Mouse (Mus musculus): ENCODE measurements at regions not wholly inside any gene's neighbourhood (a gene's known extent, or its start where the extent isn't known, plus 50 kb on each side); places are given as distances from the start of the nearest gene placed in this dataset.

DNA sequence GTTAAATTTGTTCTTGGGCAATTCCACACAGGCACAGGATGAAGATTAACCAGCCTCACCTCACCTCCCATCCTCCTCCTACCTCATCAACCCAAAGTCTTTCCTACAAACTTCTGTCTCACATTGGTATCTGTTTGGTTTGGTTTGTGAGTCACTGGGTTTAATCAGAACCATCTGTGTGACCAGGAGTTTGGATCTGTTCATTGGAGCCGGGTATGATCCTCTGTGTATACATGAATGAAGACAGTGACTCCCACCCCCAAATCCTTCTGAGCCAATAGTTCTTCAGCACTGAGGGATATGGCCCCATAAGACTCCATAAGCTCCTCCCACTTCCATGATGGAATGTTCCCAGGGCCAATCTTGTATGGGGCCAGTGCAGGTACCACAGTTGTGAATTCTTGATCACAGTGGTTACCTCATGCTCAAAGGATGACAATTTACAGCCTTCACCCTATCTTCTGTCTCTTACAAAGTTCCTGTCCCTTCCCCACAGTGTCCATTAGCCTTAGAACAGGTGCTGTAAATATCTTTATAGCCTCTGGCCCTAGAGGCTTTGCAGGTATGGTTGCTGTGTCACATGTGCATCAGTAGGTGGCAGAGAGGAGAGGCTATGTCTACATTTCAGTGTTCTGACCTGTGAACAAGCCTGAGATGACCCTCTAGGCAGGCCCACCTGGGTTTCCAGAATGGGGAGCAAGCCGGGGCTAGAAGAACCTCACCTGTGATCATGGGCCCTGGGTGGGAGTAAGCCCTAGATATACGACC, 192.5 kb downstream of the Xxylt1 start:
- no peak overlapping the region for H3K27ac ChIP-seq (ENCODE audit: control insufficient read depth, insufficient read depth, low read length)
- 94% methylated on average over 3 of the region's 3 CpGs for WGBS
- no peak for DNase-seq
- H3K36me3 ChIP-seq (ENCODE audit: control insufficient read depth, insufficient read depth, low read length): no peaks in the 10 kb centered on the region
- H3K4me1 ChIP-seq (replicated peaks; ENCODE audit: control insufficient read depth, insufficient read depth, low read length): no peaks in the 10 kb centered on the region
- TF ChIP-seq POLR2A (IDR thresholded peaks at IDR 0.05; ENCODE audit: control insufficient read depth, extremely low read depth, insufficient read depth, low read length, poor library complexity): no peak
- no peaks in the 10 kb centered on the region for H3K27me3 ChIP-seq (ENCODE audit: control insufficient read depth, insufficient read depth, low read length)
- H3K4me3 ChIP-seq (ENCODE audit: control insufficient read depth, insufficient read depth, low read length): no peak overlapping the region

DNA sequence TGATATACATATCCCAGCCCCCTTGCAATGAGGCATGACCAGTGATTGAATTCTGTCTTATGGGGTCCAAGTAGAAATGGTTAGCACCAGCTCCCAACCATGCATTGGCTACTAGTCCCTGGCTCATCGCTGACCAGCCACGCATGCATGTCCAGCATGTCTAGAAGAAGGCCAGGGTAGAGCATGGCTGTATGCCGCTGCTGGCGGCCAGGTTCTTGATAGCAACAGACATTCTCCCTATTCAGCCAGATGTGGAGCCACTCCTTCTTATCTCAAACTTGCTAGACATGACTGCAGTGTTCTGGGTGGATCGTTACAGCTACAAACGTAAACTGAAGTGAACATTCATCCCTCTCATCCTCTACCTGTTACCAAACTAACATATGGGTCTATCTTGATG, 188.6 kb downstream of the Xxylt1 start:
- WGBS: 96% methylated on average over 6 of the region's 6 CpGs
- no peaks in the 10 kb centered on the region for H3K4me1 ChIP-seq (replicated peaks; ENCODE audit: control insufficient read depth, insufficient read depth, low read length)
- TF ChIP-seq POLR2A (IDR thresholded peaks at IDR 0.05; ENCODE audit: control insufficient read depth, extremely low read depth, insufficient read depth, low read length, poor library complexity) (no peak), CTCF (IDR thresholded peaks at IDR 0.05; ENCODE audit: borderline replicate concordance, control insufficient read depth, extremely low read depth, insufficient read depth, low read length, poor library complexity) (no peak)
- H3K36me3 ChIP-seq (ENCODE audit: control insufficient read depth, insufficient read depth, low read length): no peaks in the 10 kb centered on the region
- no peak for DNase-seq
- no peak overlapping the region for H3K4me3 ChIP-seq (ENCODE audit: control insufficient read depth, insufficient read depth, low read length)
- H3K27me3 ChIP-seq (ENCODE audit: control insufficient read depth, insufficient read depth, low read length): no peaks in the 10 kb centered on the region
- H3K27ac ChIP-seq (ENCODE audit: control insufficient read depth, insufficient read depth, low read length): no peak overlapping the region

DNA sequence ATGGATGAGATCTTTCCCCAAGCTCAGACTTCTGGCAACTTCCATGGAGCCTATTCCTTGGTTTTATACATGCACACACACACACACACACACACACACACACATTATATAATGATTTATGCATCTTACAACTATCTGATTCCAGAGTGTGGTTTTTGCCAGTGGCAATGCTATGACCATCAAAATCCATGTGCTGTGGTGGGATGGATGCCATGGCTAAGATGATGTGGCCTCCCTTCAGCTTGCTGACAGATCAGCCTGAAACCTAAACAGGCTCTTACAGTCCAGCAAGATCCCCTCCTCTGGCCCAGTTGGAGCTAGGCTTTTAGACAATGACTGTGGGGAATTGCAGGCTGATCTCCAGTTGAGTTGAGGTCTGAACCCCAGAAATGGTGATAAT, 187.1 kb downstream of the Xxylt1 start:
- no peak overlapping the region for H3K27ac ChIP-seq (ENCODE audit: control insufficient read depth, insufficient read depth, low read length)
- no peak overlapping the region for H3K4me3 ChIP-seq (ENCODE audit: control insufficient read depth, insufficient read depth, low read length)
- H3K27me3 ChIP-seq (ENCODE audit: control insufficient read depth, insufficient read depth, low read length): no peaks in the 10 kb centered on the region
- H3K4me1 ChIP-seq (replicated peaks; ENCODE audit: control insufficient read depth, insufficient read depth, low read length): no peaks in the 10 kb centered on the region
- no peak for DNase-seq
- no peak for TF ChIP-seq POLR2A (IDR thresholded peaks at IDR 0.05; ENCODE audit: control insufficient read depth, extremely low read depth, insufficient read depth, low read length, poor library complexity)
- no peak for TF ChIP-seq CTCF (IDR thresholded peaks at IDR 0.05; ENCODE audit: borderline replicate concordance, control insufficient read depth, extremely low read depth, insufficient read depth, low read length, poor library complexity)
- H3K36me3 ChIP-seq (ENCODE audit: control insufficient read depth, insufficient read depth, low read length): no peaks in the 10 kb centered on the region

DNA sequence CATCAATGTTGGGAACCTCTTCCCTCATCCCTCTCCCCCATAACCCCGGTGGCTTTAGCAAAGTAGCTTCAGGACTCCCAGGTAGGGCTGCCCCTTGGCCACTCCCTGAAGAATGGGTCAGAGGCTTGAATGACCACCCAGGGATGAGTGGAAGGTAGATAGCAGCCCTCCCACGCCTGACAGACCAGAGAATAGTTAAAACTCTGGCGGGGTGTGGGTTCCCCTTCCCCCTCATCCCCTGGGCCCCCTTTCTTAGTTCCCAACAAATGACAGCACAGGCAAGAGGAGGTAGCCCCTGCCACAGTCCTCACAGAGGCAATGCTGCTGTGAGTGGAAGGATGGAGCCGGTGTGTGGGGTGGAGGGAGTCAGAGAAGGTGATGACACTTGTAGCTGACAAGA, 186.2 kb downstream of the Xxylt1 start:
- 89% methylated on average over 4 of the region's 4 CpGs for WGBS
- no peaks in the 10 kb centered on the region for H3K4me1 ChIP-seq (replicated peaks; ENCODE audit: control insufficient read depth, insufficient read depth, low read length)
- no peak for DNase-seq
- no peak overlapping the region for H3K4me3 ChIP-seq (ENCODE audit: control insufficient read depth, insufficient read depth, low read length)
- TF ChIP-seq CTCF (IDR thresholded peaks at IDR 0.05; ENCODE audit: borderline replicate concordance, control insufficient read depth, extremely low read depth, insufficient read depth, low read length, poor library complexity) (no peak), POLR2A (IDR thresholded peaks at IDR 0.05; ENCODE audit: control insufficient read depth, extremely low read depth, insufficient read depth, low read length, poor library complexity) (no peak)
- no peaks in the 10 kb centered on the region for H3K36me3 ChIP-seq (ENCODE audit: control insufficient read depth, insufficient read depth, low read length)
- no peak overlapping the region for H3K27ac ChIP-seq (ENCODE audit: control insufficient read depth, insufficient read depth, low read length)
- no peaks in the 10 kb centered on the region for H3K27me3 ChIP-seq (ENCODE audit: control insufficient read depth, insufficient read depth, low read length)

DNA sequence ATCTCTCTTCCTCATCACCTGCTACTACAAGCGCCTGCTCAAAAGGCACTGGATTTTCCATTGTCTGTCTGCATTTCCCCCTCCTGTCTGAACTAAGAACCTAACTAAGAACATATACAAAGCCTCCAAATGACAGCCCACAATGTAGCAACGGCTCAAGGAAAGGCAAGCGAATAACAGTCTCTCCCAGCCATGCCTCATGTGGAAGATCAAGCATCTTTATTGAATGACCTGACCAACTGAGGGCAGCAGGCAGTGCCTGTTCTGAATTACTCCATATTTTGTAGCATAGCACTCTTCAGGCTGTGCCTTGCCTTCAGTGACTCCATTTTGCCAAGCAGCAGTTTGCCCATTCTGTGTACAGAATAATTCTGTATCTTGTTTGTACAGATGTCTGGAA, 183.9 kb downstream of the Xxylt1 start:
- no peak for TF ChIP-seq POLR2A (IDR thresholded peaks at IDR 0.05; ENCODE audit: control insufficient read depth, extremely low read depth, insufficient read depth, low read length, poor library complexity)
- TF ChIP-seq CTCF (IDR thresholded peaks at IDR 0.05; ENCODE audit: borderline replicate concordance, control insufficient read depth, extremely low read depth, insufficient read depth, low read length, poor library complexity): no peak
- Histone ChIP-seq H3K4me1 (replicated peaks; ENCODE audit: control insufficient read depth, insufficient read depth, low read length) (no peaks in the 10 kb centered on the region), H3K27me3 (ENCODE audit: control insufficient read depth, insufficient read depth, low read length) (no peaks in the 10 kb centered on the region), H3K36me3 (ENCODE audit: control insufficient read depth, insufficient read depth, low read length) (no peaks in the 10 kb centered on the region), H3K27ac (ENCODE audit: control insufficient read depth, insufficient read depth, low read length) (no peak overlapping the region), H3K4me3 (ENCODE audit: control insufficient read depth, insufficient read depth, low read length) (no peak overlapping the region)
- WGBS: 93% methylated on average over 3 of the region's 3 CpGs
- DNase-seq: no peak

GRCm38 (mm10) chr16:30900121-30900520, 181.1 kb downstream of the Xxylt1 start:
- H3K4me3 ChIP-seq (ENCODE audit: control insufficient read depth, insufficient read depth, low read length): no peak overlapping the region
- TF ChIP-seq POLR2A (IDR thresholded peaks at IDR 0.05; ENCODE audit: control insufficient read depth, extremely low read depth, insufficient read depth, low read length, poor library complexity): no peak
- no peak for TF ChIP-seq CTCF (IDR thresholded peaks at IDR 0.05; ENCODE audit: borderline replicate concordance, control insufficient read depth, extremely low read depth, insufficient read depth, low read length, poor library complexity)
- H3K36me3 ChIP-seq (ENCODE audit: control insufficient read depth, insufficient read depth, low read length): no peaks in the 10 kb centered on the region
- H3K27me3 ChIP-seq (ENCODE audit: control insufficient read depth, insufficient read depth, low read length): no peaks in the 10 kb centered on the region
- 96% methylated on average over 2 of the region's 2 CpGs for WGBS
- H3K27ac ChIP-seq (ENCODE audit: control insufficient read depth, insufficient read depth, low read length): no peak overlapping the region
- H3K4me1 ChIP-seq (replicated peaks; ENCODE audit: control insufficient read depth, insufficient read depth, low read length): no peaks in the 10 kb centered on the region
- no peak for DNase-seq

GRCm38 (mm10) chr16:30901309-30901708, 179.9 kb downstream of the Xxylt1 start:
- Histone ChIP-seq H3K4me3 (ENCODE audit: control insufficient read depth, insufficient read depth, low read length) (no peak overlapping the region), H3K4me1 (replicated peaks; ENCODE audit: control insufficient read depth, insufficient read depth, low read length) (no peaks in the 10 kb centered on the region), H3K27me3 (ENCODE audit: control insufficient read depth, insufficient read depth, low read length) (no peaks in the 10 kb centered on the region), H3K36me3 (ENCODE audit: control insufficient read depth, insufficient read depth, low read length) (no peaks in the 10 kb centered on the region), H3K27ac (ENCODE audit: control insufficient read depth, insufficient read depth, low read length) (no peak overlapping the region)
- TF ChIP-seq POLR2A (IDR thresholded peaks at IDR 0.05; ENCODE audit: control insufficient read depth, extremely low read depth, insufficient read depth, low read length, poor library complexity): no peak
- TF ChIP-seq CTCF (IDR thresholded peaks at IDR 0.05; ENCODE audit: borderline replicate concordance, control insufficient read depth, extremely low read depth, insufficient read depth, low read length, poor library complexity): no peak
- no peak for DNase-seq

All from thymus, adult 2 months (tissue).